Mouse (Mus musculus) MEL (cell line): ENCODE measurements around the gene Kxd1. TPM values are rescaled to one million over a fixed set of nuclear protein-coding genes. Genes with fewer than 3 reads are reported as not detected.

Experiments
- DNase-seq: peaks from one replicate; pipeline ENCODE4 v3.0.0; 2011; ENCODE audit warnings: low read depth, low spot score
- H3K27ac ChIP-seq: 2 replicates; pipeline ENCODE4 v1.5.1; 2012; ENCODE audit warnings: low read depth, mild to moderate bottlenecking, control low read depth, low read length, moderate library complexity; ENCODE audit not compliant: control insufficient read depth
- H3K27me3 ChIP-seq, 2 experiments: fragments of 150-350 bp in 1 of 2; sonication (generic) in 1 of 2; 2 replicates each; pipeline ENCODE4 v1.6.1; 2012; ENCODE audit warnings: low read length in 2 of 2, mild to moderate bottlenecking in 2 of 2, improper control_type of control experiment in 1 of 2, moderate library complexity in 1 of 2; ENCODE audit not compliant: insufficient read depth in 2 of 2, control insufficient read depth in 1 of 2
- H3K36me3 ChIP-seq, 2 experiments: 2 replicates each; pipeline ENCODE4 v1.6.1; 2012 to 2014; ENCODE audit warnings: low read length in 2 of 2, improper control_type of control experiment in 1 of 2, inconsistent platforms in 1 of 2, mild to moderate bottlenecking in 1 of 2; ENCODE audit not compliant: insufficient read depth in 2 of 2, control insufficient read depth in 1 of 2
- H3K4me1 ChIP-seq, 2 experiments: fragments of 150-350 bp in 1 of 2; sonication (generic) in 1 of 2; 2 replicates each; pipeline ENCODE4 v1.6.1; 2012; ENCODE audit warnings: low read length in 2 of 2, improper control_type of control experiment in 1 of 2, mild to moderate bottlenecking in 1 of 2; ENCODE audit not compliant: insufficient read depth in 2 of 2, control insufficient read depth in 1 of 2
- H3K4me3 ChIP-seq, 2 experiments: fragments of 150-350 bp in 1 of 2; sonication (generic) in 1 of 2; 2 replicates each; pipeline ENCODE4 v1.5.1; 2012; ENCODE audit warnings: low read depth in 2 of 2, low read length in 2 of 2, mild to moderate bottlenecking in 2 of 2, moderate library complexity in 2 of 2, control low read depth in 1 of 2, improper control_type of control experiment in 1 of 2; ENCODE audit not compliant: control insufficient read depth in 1 of 2, insufficient read depth in 1 of 2
- H3K79me2 ChIP-seq: 2 replicates; pipeline ENCODE4 v1.6.1; 2012; ENCODE audit warnings: mild to moderate bottlenecking, low read length, moderate library complexity; ENCODE audit not compliant: control insufficient read depth, poor library complexity, insufficient read depth
- H3K9ac ChIP-seq: 2 replicates; pipeline ENCODE4 v1.6.1; 2012; ENCODE audit warnings: low read depth, mild to moderate bottlenecking, control low read depth, low read length, moderate library complexity; ENCODE audit not compliant: control insufficient read depth, poor library complexity, severe bottlenecking
- H3K9me3 ChIP-seq: fragments of 150-350 bp; sonication (generic); replicated peaks from 2 replicates; pipeline ENCODE4 v1.6.1; 2012; ENCODE audit warnings: mild to moderate bottlenecking, low read length, improper control_type of control experiment, moderate library complexity; ENCODE audit not compliant: insufficient read depth
- BHLHE40 ChIP-seq: IDR thresholded peaks from 2 replicates; pipeline ENCODE4 v1.6.1; 2012; ENCODE audit warnings: low read depth, mild to moderate bottlenecking, inconsistent platforms, low read length, improper control_type of control experiment, borderline replicate concordance
- CHD1 ChIP-seq: IDR thresholded peaks from 2 replicates; pipeline ENCODE4 v1.6.1; 2012; ENCODE audit warnings: low read depth, mild to moderate bottlenecking, inconsistent platforms, low read length, improper control_type of control experiment
- CHD2 ChIP-seq: IDR thresholded peaks from 2 replicates; pipeline ENCODE4 v1.6.1; 2011; ENCODE audit warnings: low read length, improper control_type of control experiment
- E2F4 ChIP-seq: IDR thresholded peaks from 2 replicates; pipeline ENCODE4 v1.6.1; 2011; ENCODE audit warnings: low read depth, low read length, improper control_type of control experiment, borderline replicate concordance
- ELF1 ChIP-seq: IDR thresholded peaks from 2 replicates; pipeline ENCODE4 v1.6.1; 2014; ENCODE audit warnings: low read depth, mild to moderate bottlenecking, inconsistent platforms, low read length, improper control_type of control experiment, moderate library complexity
- EP300 ChIP-seq, 2 experiments: IDR thresholded peaks; 2 replicates each; pipeline ENCODE4 v1.6.1; 2011; ENCODE audit warnings: improper control_type of control experiment in 2 of 2, low read length in 2 of 2, low read depth in 1 of 2, mild to moderate bottlenecking in 1 of 2
- ETS1 ChIP-seq: IDR thresholded peaks from 2 replicates; pipeline ENCODE4 v1.6.1; 2012; ENCODE audit warnings: low read depth, mild to moderate bottlenecking, inconsistent platforms, low read length, improper control_type of control experiment, moderate library complexity
- GABPA ChIP-seq: IDR thresholded peaks from 2 replicates; pipeline ENCODE4 v1.6.1; 2012; ENCODE audit warnings: low read depth, mild to moderate bottlenecking, inconsistent platforms, low read length, improper control_type of control experiment, moderate library complexity
- GATA1 ChIP-seq: IDR thresholded peaks from 2 replicates; pipeline ENCODE4 v1.6.1; 2011; ENCODE audit warnings: low read depth, low read length, improper control_type of control experiment
- HCFC1 ChIP-seq: IDR thresholded peaks from 2 replicates; pipeline ENCODE4 v1.6.1; 2012; ENCODE audit warnings: low read depth, mild to moderate bottlenecking, inconsistent platforms, low read length, improper control_type of control experiment, moderate library complexity
- JUND ChIP-seq: IDR thresholded peaks from 2 replicates; pipeline ENCODE4 v1.6.1; 2011; ENCODE audit warnings: low read depth, mild to moderate bottlenecking, improper control_type of control experiment, low read length
- KAT2A ChIP-seq: conservative IDR thresholded peaks from 2 replicates; pipeline ENCODE4 v1.6.1; 2012; ENCODE audit warnings: low read depth, low read length, improper control_type of control experiment, inconsistent platforms
- MAFK ChIP-seq: IDR thresholded peaks from 2 replicates; pipeline ENCODE4 v1.6.1; 2011; ENCODE audit warnings: low read depth, mild to moderate bottlenecking, low read length, improper control_type of control experiment, borderline replicate concordance
- MAX ChIP-seq: IDR thresholded peaks from 2 replicates; pipeline ENCODE4 v1.6.1; 2011; ENCODE audit warnings: low read length, improper control_type of control experiment
- MAZ ChIP-seq: IDR thresholded peaks from 2 replicates; pipeline ENCODE4 v1.6.1; 2012; ENCODE audit warnings: low read depth, mild to moderate bottlenecking, inconsistent platforms, low read length, improper control_type of control experiment
- MEF2A ChIP-seq: IDR thresholded peaks from 2 replicates; pipeline ENCODE4 v1.6.1; 2014; ENCODE audit warnings: low read depth, mild to moderate bottlenecking, inconsistent platforms, low read length, improper control_type of control experiment; ENCODE audit not compliant: poor library complexity, insufficient replicate concordance, severe bottlenecking; ENCODE audit errors: extremely low read depth
- MXI1 ChIP-seq: IDR thresholded peaks from 2 replicates; pipeline ENCODE4 v1.6.1; 2011; ENCODE audit warnings: mild to moderate bottlenecking, low read depth, low read length, improper control_type of control experiment
- MYB ChIP-seq: IDR thresholded peaks from 2 replicates; pipeline ENCODE4 v1.6.1; 2011; ENCODE audit warnings: mild to moderate bottlenecking, low read depth, low read length, improper control_type of control experiment
- MYC ChIP-seq: IDR thresholded peaks from 2 replicates; pipeline ENCODE4 v1.6.1; 2011; ENCODE audit warnings: low read depth, mild to moderate bottlenecking, low read length, improper control_type of control experiment, moderate library complexity
- NELFE ChIP-seq: IDR thresholded peaks from 2 replicates; pipeline ENCODE4 v1.6.1; 2011; ENCODE audit warnings: low read depth, low read length, improper control_type of control experiment
- NRF1 ChIP-seq: IDR thresholded peaks from 2 replicates; pipeline ENCODE4 v1.6.1; 2014; ENCODE audit warnings: low read depth, mild to moderate bottlenecking, inconsistent platforms, low read length, improper control_type of control experiment, moderate library complexity; ENCODE audit not compliant: poor library complexity, insufficient read depth, severe bottlenecking
- POLR2A ChIP-seq, 2 experiments: IDR thresholded peaks; 2 replicates each; pipeline ENCODE4 v1.6.1; 2011 to 2012; ENCODE audit warnings: low read length in 2 of 2, mild to moderate bottlenecking in 2 of 2, control low read depth in 1 of 2, improper control_type of control experiment in 1 of 2, low read depth in 1 of 2, moderate library complexity in 1 of 2; ENCODE audit not compliant: control insufficient read depth in 1 of 2, insufficient read depth in 1 of 2, poor library complexity in 1 of 2
- POLR2AphosphoS2 ChIP-seq: IDR thresholded peaks from 2 replicates; pipeline ENCODE4 v1.6.1; 2011; ENCODE audit warnings: low read length, improper control_type of control experiment
- POLR2AphosphoS5 ChIP-seq: IDR thresholded peaks from 2 replicates; pipeline ENCODE4 v1.6.1; 2012; ENCODE audit warnings: low read depth, borderline replicate concordance, mild to moderate bottlenecking, inconsistent platforms, low read length, moderate library complexity, mixed read lengths
- RAD21 ChIP-seq: IDR thresholded peaks from 2 replicates; pipeline ENCODE4 v1.6.1; 2011; ENCODE audit warnings: mild to moderate bottlenecking, low read depth, low read length, improper control_type of control experiment
- RCOR1 ChIP-seq: IDR thresholded peaks from 2 replicates; pipeline ENCODE4 v1.6.1; 2012; ENCODE audit warnings: low read depth, mild to moderate bottlenecking, inconsistent platforms, low read length, improper control_type of control experiment
- SIN3A ChIP-seq: IDR thresholded peaks from 2 replicates; pipeline ENCODE4 v1.6.1; 2012; ENCODE audit warnings: low read length, improper control_type of control experiment, inconsistent platforms
- SMC3 ChIP-seq: IDR thresholded peaks from 2 replicates; pipeline ENCODE4 v1.6.1; 2011; ENCODE audit warnings: low read depth, low read length, improper control_type of control experiment
- TAL1 ChIP-seq: IDR thresholded peaks from 2 replicates; pipeline ENCODE4 v1.6.1; 2012; ENCODE audit warnings: mild to moderate bottlenecking, inconsistent platforms, low read length, moderate library complexity, mixed read lengths
- TBP ChIP-seq: IDR thresholded peaks from 2 replicates; pipeline ENCODE4 v1.8.0; 2011; ENCODE audit warnings: low read depth, low read length, improper control_type of control experiment
- TCF12 ChIP-seq: IDR thresholded peaks from 2 replicates; pipeline ENCODE4 v1.6.1; 2014; ENCODE audit warnings: low read depth, mild to moderate bottlenecking, inconsistent platforms, low read length, improper control_type of control experiment, moderate library complexity
- UBTF ChIP-seq: IDR thresholded peaks from 2 replicates; pipeline ENCODE4 v1.6.1; 2012; ENCODE audit warnings: low read depth, mild to moderate bottlenecking, inconsistent platforms, low read length, improper control_type of control experiment, moderate library complexity, borderline replicate concordance; ENCODE audit not compliant: insufficient read depth
- USF2 ChIP-seq, 2 experiments: IDR thresholded peaks; 2 replicates each; pipeline ENCODE4 v1.6.1; 2011 to 2012; ENCODE audit warnings: improper control_type of control experiment in 2 of 2, low read length in 2 of 2, borderline replicate concordance in 1 of 2, inconsistent platforms in 1 of 2, low read depth in 1 of 2, mild to moderate bottlenecking in 1 of 2; ENCODE audit not compliant: insufficient read depth in 1 of 2
- ZC3H11A ChIP-seq: IDR thresholded peaks from 2 replicates; pipeline ENCODE4 v1.6.1; 2012; ENCODE audit warnings: low read depth, mild to moderate bottlenecking, inconsistent platforms, low read length, improper control_type of control experiment
- ZKSCAN1 ChIP-seq: IDR thresholded peaks from 2 replicates; pipeline ENCODE4 v1.6.1; 2012; ENCODE audit warnings: low read depth, mild to moderate bottlenecking, inconsistent platforms, low read length, improper control_type of control experiment, moderate library complexity
- ZMIZ1 ChIP-seq: IDR thresholded peaks from 2 replicates; pipeline ENCODE4 v1.6.1; 2012; ENCODE audit warnings: low read depth, mild to moderate bottlenecking, inconsistent platforms, low read length, improper control_type of control experiment, moderate library complexity
- ZNF384 ChIP-seq: IDR thresholded peaks from 2 replicates; pipeline ENCODE4 v1.6.1; 2012; ENCODE audit warnings: low read depth, mild to moderate bottlenecking, inconsistent platforms, low read length, improper control_type of control experiment
- polyA plus RNA-seq, 2 experiments: library from polyadenylated mRNA; stranded (reverse) in 1 of 2; unstranded in 1 of 2; fragments of >175 nt in 1 of 2; fragments of >200 nt in 1 of 2; gene quantifications; 2 replicates each; pipeline versions ENCODE4 v1.2.1 to v1.2.4; 2012; ENCODE audit warnings: low replicate concordance in 2 of 2, low read depth in 1 of 2; ENCODE audit not compliant: insufficient read length in 2 of 2, insufficient read depth in 1 of 2, missing spikeins in 1 of 2
- total RNA-seq: library from RNA; depleted of rRNA; stranded (reverse); fragments of 300-350 nt; gene quantifications from 2 replicates; pipeline ENCODE4 v1.2.3, GENCODE M21; 2012

The Kxd1 gene
- total and polyA plus RNA-seq, 3 experiments: 54.4 to 77.4 TPM; not detected in 1

GRCm38 (mm10) chr8:70502540-70502939 lies 25.2 kb downstream of the Kxd1 start:
- H3K4me1 ChIP-seq: peaks cover 3 to 35% of the 10 kb centered on the region in 2 experiments; a peak in 3 of 4 replicates
- H3K79me2 ChIP-seq: peaks cover 16% of the 10 kb centered on the region
- H3K4me3 ChIP-seq: peak overlapping the region; percentile 54 to 84
- H3K27ac ChIP-seq: peak overlapping the region; percentile 82
- H3K36me3 ChIP-seq: peaks cover 0 to 18% of the 10 kb centered on the region in 2 experiments; a peak in 2 of 4 replicates
- H3K9me3 ChIP-seq: no peaks in the 10 kb centered on the region
- H3K27me3 ChIP-seq: no peaks in the 10 kb centered on the region
- DNase-seq: peak; percentile 70
- H3K9ac ChIP-seq: peak overlapping the region; percentile 88
- TF ChIP-seq ZKSCAN1: no peak
- no peak for TF ChIP-seq MEF2A
- no peak; a peak in 1 of 4 replicates for TF ChIP-seq POLR2A (IDR thresholded peaks at IDR 0.05; ENCODE audit: control insufficient read depth in 1 of 2, insufficient read depth in 1 of 2, low read depth in 1 of 2, low read length in 2 of 2, poor library complexity in 1 of 2)
- TF ChIP-seq ZC3H11A: no peak
- peak; percentile 79 for TF ChIP-seq MAX
- peak; percentile 27; the same call in 1 of the 2 replicates for TF ChIP-seq NELFE
- TF ChIP-seq GATA1: 0 out of 2 replicates have a peak, but pooled peaks have one; percentile 19
- 0 out of 4 replicates have a peak, but pooled peaks have one; percentile 20 to 24 for TF ChIP-seq EP300 (IDR thresholded peaks at IDR 0.05; ENCODE audit: low read depth in 1 of 2, low read length in 2 of 2)
- TF ChIP-seq JUND: 0 out of 2 replicates have a peak, but pooled peaks have one; percentile 50
- 0 out of 2 replicates have a peak, but pooled peaks have one; percentile 0 for TF ChIP-seq MAZ
- no peak for TF ChIP-seq MYB
- TF ChIP-seq TAL1: no peak
- TF ChIP-seq RAD21: no peak
- TF ChIP-seq NRF1: no peak
- no peak for TF ChIP-seq CHD1
- TF ChIP-seq POLR2AphosphoS5: no peak
- no peak for TF ChIP-seq ELF1
- no peak for TF ChIP-seq UBTF
- TF ChIP-seq MAFK: no peak
- TF ChIP-seq KAT2A: no peak
- no peak for TF ChIP-seq GABPA
- TF ChIP-seq BHLHE40: no peak
- TF ChIP-seq SIN3A: peak; percentile 13; the same call in 1 of the 2 replicates
- TF ChIP-seq RCOR1: no peak
- no peak for TF ChIP-seq USF2 (IDR thresholded peaks at IDR 0.05; ENCODE audit: borderline replicate concordance in 1 of 2, insufficient read depth in 1 of 2, low read depth in 1 of 2, low read length in 2 of 2)
- peak; percentile 45; the same call in 1 of the 2 replicates for TF ChIP-seq CHD2
- TF ChIP-seq TBP: no peak
- peak; percentile 86 for TF ChIP-seq MXI1
- 0 out of 2 replicates have a peak, but pooled peaks have one; percentile 32 for TF ChIP-seq ZNF384
- no peak for TF ChIP-seq POLR2AphosphoS2
- peak; percentile 16; the same call in 1 of the 2 replicates for TF ChIP-seq SMC3
- TF ChIP-seq TCF12: no peak
- TF ChIP-seq HCFC1: no peak
- TF ChIP-seq ETS1: no peak
- TF ChIP-seq MYC: no peak; the same call in 1 of the 2 replicates
- TF ChIP-seq E2F4: no peak
- TF ChIP-seq ZMIZ1: no peak
